Mouse (Mus musculus) forebrain, embryonic 10.5 days (tissue): ENCODE results near the gene Fntb. TPM values are rescaled to one million over a fixed set of nuclear protein-coding genes. Genes with fewer than 3 reads are reported as not detected.
"Not testable (repeated sequence)": the region's sequence is repeated elsewhere in the genome, so short reads cannot be mapped to it uniquely, and the experiment has no call there.

Experiments
- DNase-seq: peaks from one replicate; pipeline ENCODE4 v3.0.0-alpha.2; 2017; ENCODE audit warnings: low spot score; ENCODE audit errors: extremely low spot score
- H3K27ac ChIP-seq: fragments of 300-500 bp; sonication (generic); 2 replicates; pipeline ENCODE4 v1.5.1; 2016; ENCODE audit warnings: mild to moderate bottlenecking
- H3K27me3 ChIP-seq: fragments of 300-500 bp; sonication (generic); 2 replicates; pipeline ENCODE4 v1.6.1; 2016; ENCODE audit warnings: mild to moderate bottlenecking; ENCODE audit not compliant: poor library complexity, severe bottlenecking
- H3K36me3 ChIP-seq: fragments of 300-500 bp; sonication (generic); replicated peaks from 2 replicates; pipeline ENCODE4 v1.6.1; 2016; ENCODE audit warnings: mild to moderate bottlenecking, moderate library complexity
- H3K4me1 ChIP-seq: fragments of 300-500 bp; sonication (generic); 2 replicates; pipeline ENCODE4 v1.6.1; 2016
- H3K4me3 ChIP-seq: fragments of 300-500 bp; sonication (generic); 2 replicates; pipeline ENCODE4 v1.5.1; 2016; ENCODE audit warnings: mild to moderate bottlenecking, moderate library complexity
- H3K9me3 ChIP-seq: fragments of 300-500 bp; sonication (generic); 2 replicates; pipeline ENCODE4 v1.6.1; 2016; ENCODE audit warnings: mild to moderate bottlenecking, moderate library complexity
- WGBS: fragments of 180-500 bp; shearing (Covaris S2); methylation state at CpG from one replicate; pipeline ENCODE4 v1.1.7; 2016; 5-methylcytosine and 5-hydroxymethylcytosine counted together
- polyA plus RNA-seq: library from polyadenylated mRNA; unstranded; fragments of >200 nt; fragmentation: Nextera tagmentation; extraction: Ambion mirVana; gene quantifications from 2 replicates; pipeline ENCODE4 v1.2.1, GENCODE M21; 2016

Gene Fntb
- polyA plus RNA-seq, 1 experiment from 2014 or later, result 44.7 TPM

GRCm38 (mm10) chr12:76858788-76859187, 93.4 kb downstream of the Fntb start:
- not testable (repeated sequence) for H3K4me1 ChIP-seq, H3K27ac ChIP-seq, H3K4me3 ChIP-seq, DNase-seq, H3K27me3 ChIP-seq, H3K9me3 ChIP-seq
- WGBS, result 86% methylated on average over 6 of the region's 6 CpGs
- peaks cover 12% of the 10 kb centered on the region for H3K36me3 ChIP-seq

- 83% methylated on average over 11 of the region's 11 CpGs for WGBS
- H3K4me1 ChIP-seq, result peaks cover 8% of the 10 kb centered on the region; the same call in 1 of the 2 replicates
- no peak overlapping the region for H3K27ac ChIP-seq
- no peaks in the 10 kb centered on the region for H3K27me3 ChIP-seq
- DNase-seq, result no peak
- no peak overlapping the region for H3K4me3 ChIP-seq
- peaks cover 14% of the 10 kb centered on the region for H3K36me3 ChIP-seq
- H3K9me3 ChIP-seq, result no peaks in the 10 kb centered on the region
These were observed 98.3 kb downstream of the Fntb start for GRCm38 (mm10) chr12:76863651-76864050.

- Histone ChIP-seq H3K9me3 (no peaks in the 10 kb centered on the region), H3K4me3 (no peak overlapping the region), H3K4me1 (peaks cover 8% of the 10 kb centered on the region; the same call in 1 of the 2 replicates), H3K27me3 (no peaks in the 10 kb centered on the region), H3K36me3 (peaks cover 14% of the 10 kb centered on the region), H3K27ac (no peak overlapping the region)
- no peak for DNase-seq
- WGBS, result 83% methylated on average over 13 of the region's 13 CpGs
These were observed 99.9 kb downstream of the Fntb start for GRCm38 (mm10) chr12:76865266-76865665.

GRCm38 (mm10) chr12:76867586-76868280, 102.3 kb downstream of the Fntb start:
- Histone ChIP-seq H3K4me3 (no peak overlapping the region), H3K27me3 (no peaks in the 10 kb centered on the region), H3K4me1 (peaks cover 8% of the 10 kb centered on the region; the same call in 1 of the 2 replicates), H3K9me3 (no peaks in the 10 kb centered on the region), H3K36me3 (peaks cover 7% of the 10 kb centered on the region), H3K27ac (no peak overlapping the region)
- no peak for DNase-seq
- WGBS, result 60% methylated on average over 10 of the region's 10 CpGs

GRCm38 (mm10) chr12:76868463-76869198, 103.2 kb downstream of the Fntb start:
- Histone ChIP-seq H3K36me3 (peaks cover 8% of the 10 kb centered on the region), H3K4me3 (no peak overlapping the region), H3K27me3 (no peaks in the 10 kb centered on the region), H3K4me1 (peaks cover 8% of the 10 kb centered on the region; the same call in 1 of the 2 replicates), H3K27ac (no peak overlapping the region), H3K9me3 (no peaks in the 10 kb centered on the region)
- 85% methylated on average over 14 of the region's 14 CpGs for WGBS
- DNase-seq, result no peak

GRCm38 (mm10) chr12:76869561-76869960, 104.2 kb downstream of the Fntb start:
- H3K9me3 ChIP-seq, result no peaks in the 10 kb centered on the region
- no peaks in the 10 kb centered on the region for H3K27me3 ChIP-seq
- no peak overlapping the region for H3K4me3 ChIP-seq
- DNase-seq, result no peak
- H3K27ac ChIP-seq, result no peak overlapping the region
- 92% methylated on average over 7 of the region's 7 CpGs for WGBS
- peaks cover 9% of the 10 kb centered on the region; the same call in 1 of the 2 replicates for H3K4me1 ChIP-seq
- H3K36me3 ChIP-seq, result peaks cover 6% of the 10 kb centered on the region

GRCm38 (mm10) chr12:76872767-76873316, 107.5 kb downstream of the Fntb start:
- 93% methylated on average over 7 of the region's 7 CpGs for WGBS
- Histone ChIP-seq H3K4me3 (no peak overlapping the region), H3K36me3 (peaks cover 21% of the 10 kb centered on the region), H3K9me3 (no peaks in the 10 kb centered on the region), H3K27me3 (no peaks in the 10 kb centered on the region), H3K27ac (no peak overlapping the region), H3K4me1 (peaks cover 7% of the 10 kb centered on the region)
- DNase-seq, result no peak

- H3K27ac ChIP-seq, result 0 out of 2 replicates have a peak overlapping the region, but pooled peaks have one; percentile 20
- no peaks in the 10 kb centered on the region for H3K27me3 ChIP-seq
- DNase-seq, result no peak
- WGBS, result 42% methylated on average over 9 of the region's 9 CpGs
- H3K4me3 ChIP-seq, result no peak overlapping the region
- peaks cover 21% of the 10 kb centered on the region for H3K36me3 ChIP-seq
- peaks cover 5% of the 10 kb centered on the region for H3K4me1 ChIP-seq
- H3K9me3 ChIP-seq, result no peaks in the 10 kb centered on the region
These were observed 109.4 kb downstream of the Fntb start for GRCm38 (mm10) chr12:76874826-76875225.

- Histone ChIP-seq H3K9me3 (no peaks in the 10 kb centered on the region), H3K27ac (no peak overlapping the region), H3K4me1 (peaks cover 5% of the 10 kb centered on the region), H3K4me3 (no peak overlapping the region), H3K36me3 (peaks cover 21% of the 10 kb centered on the region), H3K27me3 (no peaks in the 10 kb centered on the region)
- WGBS, result 9% methylated on average over 5 of the region's 5 CpGs
- peak; percentile 42 for DNase-seq
These were observed 113.9 kb downstream of the Fntb start for GRCm38 (mm10) chr12:76879242-76879641.

GRCm38 (mm10) chr12:76880131-76880530, 114.7 kb downstream of the Fntb start:
- no peaks in the 10 kb centered on the region for H3K27me3 ChIP-seq
- no peak overlapping the region for H3K4me3 ChIP-seq
- 92% methylated on average over 4 of the region's 4 CpGs for WGBS

GRCm38 (mm10) chr12:76883824-76884223, 118.4 kb downstream of the Fntb start:
- Histone ChIP-seq H3K4me3 (no peak overlapping the region), H3K27ac (no peak overlapping the region), H3K36me3 (peaks cover 18% of the 10 kb centered on the region), H3K4me1 (no peaks in the 10 kb centered on the region), H3K27me3 (no peaks in the 10 kb centered on the region), H3K9me3 (no peaks in the 10 kb centered on the region)
- no peak for DNase-seq
- WGBS, result 90% methylated on average over 9 of the region's 9 CpGs

More at GRCm38 (mm10) chr12:76880131-76880530, 114.7 kb downstream of the Fntb start:
- Histone ChIP-seq H3K4me1 (no peaks in the 10 kb centered on the region), H3K27ac (no peak overlapping the region), H3K36me3 (peaks cover 18% of the 10 kb centered on the region), H3K9me3 (no peaks in the 10 kb centered on the region)
- DNase-seq, result no peak

GRCm38 (mm10) chr12:76885103-76885502, 119.7 kb downstream of the Fntb start:
- Histone ChIP-seq H3K27ac (no peak overlapping the region), H3K4me1 (no peaks in the 10 kb centered on the region), H3K27me3 (no peaks in the 10 kb centered on the region), H3K36me3 (peaks cover 30% of the 10 kb centered on the region), H3K4me3 (no peak overlapping the region), H3K9me3 (no peaks in the 10 kb centered on the region)
- no peak for DNase-seq
- 90% methylated on average over 4 of the region's 4 CpGs for WGBS

- H3K36me3 ChIP-seq, result peaks cover 42% of the 10 kb centered on the region
- no peaks in the 10 kb centered on the region for H3K4me1 ChIP-seq
- no peaks in the 10 kb centered on the region for H3K27me3 ChIP-seq
- H3K27ac ChIP-seq, result no peak overlapping the region
- WGBS, result 88% methylated on average over 7 of the region's 7 CpGs
- DNase-seq, result no peak
- no peak overlapping the region for H3K4me3 ChIP-seq
- no peaks in the 10 kb centered on the region for H3K9me3 ChIP-seq
These were observed 121.4 kb downstream of the Fntb start for GRCm38 (mm10) chr12:76886826-76887225.
